Mouse (Mus musculus): ENCODE results near the gene Tle3. TPM values are rescaled to one million over a fixed set of nuclear protein-coding genes. Genes with fewer than 3 reads are reported as not detected.

The Tle3 gene
- polyA plus RNA-seq, 1 experiment from 2014 or later, result 15.9 TPM

GRCm38 (mm10) chr9:61457162-61457523, 85.0 kb downstream of the Tle3 start:
- Histone ChIP-seq H3K27me3 (replicated peaks; ENCODE audit: control insufficient read depth, insufficient read depth, low read length) (peaks cover 8% of the 10 kb centered on the region; the same call in 1 of the 2 replicates), H3K36me3 (ENCODE audit: control insufficient read depth, insufficient read depth, low read length) (no peaks in the 10 kb centered on the region), H3K27ac (ENCODE audit: low read length) (no peak overlapping the region), H3K9ac (ENCODE audit: low read depth, low read length) (no peak overlapping the region), H3K9me3 (ENCODE audit: control insufficient read depth, low read length) (no peaks in the 10 kb centered on the region), H3K4me1 (ENCODE audit: control insufficient read depth, insufficient read depth, low read length) (0 out of 2 replicates have a peak, but pooled peaks cover 3% of the 10 kb centered on the region), H3K4me3 (ENCODE audit: low read length) (no peak overlapping the region), H3K4me2 (ENCODE audit: low read depth, low read length) (no peak overlapping the region)
- no peak for ATAC-seq
- 40% methylated on average over 10 of the region's 10 CpGs for WGBS

DNA sequence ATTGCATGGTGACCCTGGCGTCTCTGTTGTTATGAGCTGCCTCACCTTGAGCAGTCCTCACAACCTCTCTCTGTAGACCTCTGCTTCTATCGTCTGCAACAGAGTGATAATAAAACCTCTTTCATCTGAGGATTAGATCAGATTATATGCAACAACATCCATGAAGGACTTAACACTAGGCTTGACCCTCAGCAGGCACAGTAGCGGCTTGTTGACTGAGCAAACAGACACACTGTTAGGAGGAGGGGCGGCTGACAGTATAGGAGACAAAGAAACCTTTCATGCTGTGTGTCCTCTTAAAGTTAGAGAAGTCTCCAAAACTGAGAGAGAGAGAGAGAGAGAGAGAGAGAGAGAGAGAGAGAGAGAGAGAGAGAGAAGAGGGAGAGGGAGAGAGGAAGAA, 89.7 kb downstream of the Tle3 start:
- no peaks in the 10 kb centered on the region for H3K4me1 ChIP-seq (ENCODE audit: control insufficient read depth, insufficient read depth, low read length)
- 0 out of 2 replicates have a peak, but pooled peaks cover 6% of the 10 kb centered on the region for H3K9me3 ChIP-seq (ENCODE audit: control insufficient read depth, low read length)
- WGBS, result 35% methylated on average over 4 of the region's 4 CpGs
- no peak overlapping the region for H3K9ac ChIP-seq (ENCODE audit: low read depth, low read length)
- H3K27ac ChIP-seq (ENCODE audit: low read length), result no peak overlapping the region
- H3K4me3 ChIP-seq (ENCODE audit: low read length), result no peak overlapping the region
- H3K27me3 ChIP-seq (replicated peaks; ENCODE audit: control insufficient read depth, insufficient read depth, low read length), result peaks cover 8% of the 10 kb centered on the region; the same call in 1 of the 2 replicates
- no peak overlapping the region for H3K4me2 ChIP-seq (ENCODE audit: low read depth, low read length)
- H3K36me3 ChIP-seq (ENCODE audit: control insufficient read depth, insufficient read depth, low read length), result no peaks in the 10 kb centered on the region
- ATAC-seq, result no peak

GRCm38 (mm10) chr9:61467436-61467835, 95.3 kb downstream of the Tle3 start:
- 0 out of 2 replicates have a peak, but pooled peaks cover 6% of the 10 kb centered on the region for H3K9me3 ChIP-seq (ENCODE audit: control insufficient read depth, low read length)
- no peak overlapping the region for H3K9ac ChIP-seq (ENCODE audit: low read depth, low read length)
- no peak overlapping the region for H3K4me3 ChIP-seq (ENCODE audit: low read length)
- H3K27me3 ChIP-seq (replicated peaks; ENCODE audit: control insufficient read depth, insufficient read depth, low read length), result no peaks in the 10 kb centered on the region
- no peak for ATAC-seq
- H3K27ac ChIP-seq (ENCODE audit: low read length), result no peak overlapping the region
- no peak overlapping the region for H3K4me2 ChIP-seq (ENCODE audit: low read depth, low read length)
- H3K36me3 ChIP-seq (ENCODE audit: control insufficient read depth, insufficient read depth, low read length), result no peaks in the 10 kb centered on the region
- WGBS, result 89% methylated on average over 3 of the region's 3 CpGs
- H3K4me1 ChIP-seq (ENCODE audit: control insufficient read depth, insufficient read depth, low read length), result 0 out of 2 replicates have a peak, but pooled peaks cover 4% of the 10 kb centered on the region

Measured in intestine, embryonic 16.5 days (tissue).